Mouse (Mus musculus) T-helper 2 cell (primary cell): Measurements from ENCODE around the gene Gm4881.
"Not testable (repeated sequence)": the region's sequence is repeated elsewhere in the genome, so short reads cannot be mapped to it uniquely, and the experiment has no call there.

Source experiments
- in situ Hi-C: fragments of 300-600 bp; cut with MboI, MseI; formaldehyde crosslinking; loops from one replicate; pipeline ENCODE4 v1.15.1; 2025; ENCODE audit warnings: high pct_unique_total_duplicates

Gene Gm4881

DNA sequence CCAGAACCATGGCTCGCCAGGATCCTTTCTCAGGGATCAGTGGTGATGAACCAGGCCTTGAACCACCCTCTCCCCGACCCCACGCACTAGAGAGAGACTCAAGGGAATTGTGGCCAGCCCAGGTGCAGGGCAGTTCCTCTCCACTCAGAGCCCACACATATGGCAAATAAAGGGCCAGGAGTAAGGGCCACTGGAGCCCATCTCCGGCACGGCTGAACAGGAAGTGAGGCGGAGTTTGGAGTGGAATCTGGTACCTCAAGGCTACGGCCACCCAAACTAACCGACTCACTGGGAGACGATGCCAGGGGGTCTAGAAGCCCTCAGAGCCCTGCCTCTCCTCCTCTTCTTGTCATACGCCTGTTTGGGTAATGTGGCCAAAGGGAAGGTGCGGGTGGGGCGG is 47.1 kb downstream of the Gm4881 start, which contains the start of gene Cd79a:
Gene Cd79a (plus strand): TSS at position 158 of the 400 bp plus-strand sequence.
- in situ Hi-C loops = no loop called here

DNA sequence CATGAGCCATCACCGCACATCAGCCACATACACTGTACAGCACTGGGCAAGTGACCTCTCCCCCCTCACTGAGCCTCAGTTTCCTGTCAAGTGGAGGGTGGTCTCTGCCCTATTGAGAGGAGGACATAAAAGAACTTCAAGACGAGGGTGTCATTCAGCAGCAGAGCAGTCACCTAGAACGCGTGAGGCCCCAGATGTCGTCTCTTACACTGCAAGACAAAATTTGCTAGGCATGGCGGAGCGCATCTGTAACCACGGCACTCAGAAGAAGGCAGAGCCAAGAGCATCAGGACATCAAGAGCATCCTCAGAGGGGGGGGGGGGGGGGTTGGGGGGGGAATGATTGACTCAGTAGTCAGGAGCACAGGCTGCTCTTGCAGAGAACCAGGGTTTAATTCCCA is 48.0 kb downstream of the Gm4881 start:
- in situ Hi-C loops = no loop called here

DNA sequence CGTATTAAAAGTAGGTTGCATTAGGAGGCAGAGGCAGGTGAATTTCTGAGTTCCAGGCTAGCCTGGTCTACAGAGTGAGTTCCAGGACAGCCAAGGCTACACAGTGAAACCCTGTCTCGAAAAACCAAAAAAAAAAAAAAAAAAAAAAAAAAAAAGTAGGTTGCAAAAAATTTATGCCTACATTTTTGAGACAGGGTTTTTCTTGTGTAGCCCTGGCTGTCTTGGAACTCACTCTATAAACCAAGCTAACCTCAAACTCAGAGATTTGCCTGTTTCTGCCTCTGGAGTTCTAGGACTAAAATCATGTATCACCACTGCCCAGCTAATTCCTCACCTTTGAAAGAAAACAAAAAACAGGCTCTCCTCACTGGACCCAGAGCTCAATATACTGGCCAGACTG is 48.5 kb downstream of the Gm4881 start:
- in situ Hi-C loops = not testable (repeated sequence)

DNA sequence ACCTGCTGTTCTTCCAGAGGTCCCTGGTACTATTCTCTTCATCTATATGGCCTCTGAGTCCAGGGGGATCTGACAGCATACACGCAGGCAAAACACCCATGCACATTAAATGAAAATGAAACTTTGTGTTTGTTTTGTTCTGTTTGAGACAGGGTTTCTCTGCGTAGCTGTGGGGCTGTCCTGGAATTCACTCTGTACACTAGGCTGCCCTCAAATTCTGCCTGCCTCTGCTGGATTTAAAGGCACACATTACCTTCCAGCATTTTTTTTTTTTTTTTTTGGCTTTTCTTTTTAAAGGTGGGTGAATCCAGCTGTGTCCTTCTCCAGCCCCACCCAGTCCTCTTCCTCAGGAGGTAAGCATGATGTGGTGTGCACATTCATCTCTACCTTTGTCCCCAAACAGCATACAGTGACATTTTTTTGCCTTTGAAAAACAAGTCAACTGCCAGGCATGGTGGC is 52.1 kb downstream of the Gm4881 start:
- in situ Hi-C loops = no loop called here

- in situ Hi-C loops = no loop called here
Observed at GRCm38 (mm10) chr7:24891241-24892124, 52.8 kb downstream of the Gm4881 start.

DNA sequence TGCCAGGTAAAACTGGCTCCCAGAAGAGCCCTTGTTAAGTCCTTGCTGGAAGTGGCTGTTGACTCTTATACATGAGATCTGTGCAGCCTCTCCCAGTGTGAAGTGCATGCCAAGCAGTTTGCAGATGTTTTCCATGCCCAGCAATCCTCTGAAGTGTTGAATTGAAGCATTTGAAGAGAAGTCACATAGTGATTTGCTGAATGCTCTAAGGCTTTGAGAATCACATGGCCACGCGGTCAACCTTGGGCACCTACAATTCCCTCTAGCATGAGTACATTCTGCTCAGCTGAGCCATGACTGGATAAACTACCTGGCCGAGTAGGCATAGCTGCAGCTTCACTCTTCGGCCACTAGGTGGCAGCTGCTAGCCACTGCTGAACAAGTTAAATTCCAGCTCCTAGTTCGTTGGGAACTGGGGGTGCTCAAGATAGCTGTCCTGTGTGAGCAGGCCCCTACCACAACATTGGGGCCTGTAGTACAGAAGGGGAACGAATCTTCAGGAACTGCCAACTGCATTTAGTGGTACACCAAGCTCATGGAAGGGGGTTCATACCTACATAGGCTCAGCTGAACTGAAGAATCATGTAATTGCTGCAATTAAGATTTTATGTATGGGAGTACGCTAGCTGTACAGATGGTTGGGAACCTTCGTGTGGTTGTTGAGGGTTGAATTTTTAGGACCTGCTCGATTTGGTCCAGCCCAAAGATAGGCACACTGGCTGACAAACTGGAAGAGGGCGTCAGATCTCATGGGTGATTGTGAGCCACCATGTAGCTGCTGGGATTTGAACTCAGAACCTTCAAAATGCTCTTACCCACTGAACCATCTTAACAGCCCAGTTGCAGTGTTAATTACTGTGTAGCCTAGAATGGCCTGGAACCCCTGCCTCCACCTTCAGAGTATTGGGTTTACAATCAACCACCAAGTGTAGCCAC is 53.7 kb downstream of the Gm4881 start:
- in situ Hi-C loops = no loop called here

GRCm38 (mm10) chr7:24889431-24890220 is 54.7 kb downstream of the Gm4881 start:
- in situ Hi-C loops = no loop called here

GRCm38 (mm10) chr7:24887096-24887495 is 57.2 kb downstream of the Gm4881 start:
- in situ Hi-C loops = no loop called here

GRCm38 (mm10) chr7:24886308-24886633 is 58.0 kb downstream of the Gm4881 start:
- in situ Hi-C loops = no loop called here

DNA sequence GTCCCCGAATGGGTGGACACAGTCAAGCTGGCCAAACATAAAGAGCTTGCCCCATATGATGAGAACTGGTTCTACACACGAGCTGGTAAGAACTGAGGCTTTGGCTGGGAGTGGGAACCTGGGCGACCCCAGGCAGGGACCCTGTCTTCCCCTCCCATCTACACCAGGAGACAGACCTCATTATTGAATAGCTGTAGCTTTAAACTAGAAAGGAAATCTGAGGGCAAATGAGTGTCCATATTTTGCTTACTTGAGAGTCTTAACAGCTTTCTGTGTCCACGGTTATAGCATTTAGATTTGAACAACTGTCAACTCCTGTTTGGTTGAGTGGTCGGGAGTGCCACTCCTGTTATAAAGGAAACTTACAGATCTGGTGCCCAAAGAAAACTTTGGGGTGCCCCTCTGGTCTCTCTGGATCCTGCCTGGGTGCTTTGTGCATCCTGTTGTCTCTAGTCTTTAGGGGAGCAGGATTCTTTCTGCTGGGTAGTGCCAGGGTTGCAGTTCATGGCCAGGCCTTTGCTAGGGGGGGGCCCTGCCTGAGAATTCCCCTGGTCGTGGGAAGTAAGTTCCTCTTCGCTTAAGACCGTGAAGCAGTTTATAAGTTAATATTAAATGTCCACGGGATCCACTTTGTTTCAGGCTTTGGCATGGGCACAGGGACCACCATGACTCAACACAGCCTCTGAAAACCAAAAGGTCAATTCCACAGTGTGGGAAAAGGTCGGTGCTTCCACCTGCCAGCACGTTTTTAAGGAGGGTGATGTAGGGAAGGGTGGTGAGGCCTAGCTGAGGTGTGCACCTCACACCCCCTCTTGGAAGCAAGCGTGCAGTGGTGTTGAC is 58.6 kb downstream of the Gm4881 start:
- in situ Hi-C loops = no loop called here

GRCm38 (mm10) chr7:24884693-24885291 is 59.5 kb downstream of the Gm4881 start:
- in situ Hi-C loops = loop anchor here (5.0 kb wide), 1 partner anchor 88 kb away; the partner anchor contains the start of gene Rabac1

GRCm38 (mm10) chr7:24883896-24884692 is 60.2 kb downstream of the Gm4881 start, which contains the start of gene Rps19:
Rps19 (plus strand) TSS chr7:24884371.
- in situ Hi-C loops = loop anchor here (5.0 kb wide), 1 partner anchor 88 kb away; the partner anchor contains the start of gene Rabac1

DNA sequence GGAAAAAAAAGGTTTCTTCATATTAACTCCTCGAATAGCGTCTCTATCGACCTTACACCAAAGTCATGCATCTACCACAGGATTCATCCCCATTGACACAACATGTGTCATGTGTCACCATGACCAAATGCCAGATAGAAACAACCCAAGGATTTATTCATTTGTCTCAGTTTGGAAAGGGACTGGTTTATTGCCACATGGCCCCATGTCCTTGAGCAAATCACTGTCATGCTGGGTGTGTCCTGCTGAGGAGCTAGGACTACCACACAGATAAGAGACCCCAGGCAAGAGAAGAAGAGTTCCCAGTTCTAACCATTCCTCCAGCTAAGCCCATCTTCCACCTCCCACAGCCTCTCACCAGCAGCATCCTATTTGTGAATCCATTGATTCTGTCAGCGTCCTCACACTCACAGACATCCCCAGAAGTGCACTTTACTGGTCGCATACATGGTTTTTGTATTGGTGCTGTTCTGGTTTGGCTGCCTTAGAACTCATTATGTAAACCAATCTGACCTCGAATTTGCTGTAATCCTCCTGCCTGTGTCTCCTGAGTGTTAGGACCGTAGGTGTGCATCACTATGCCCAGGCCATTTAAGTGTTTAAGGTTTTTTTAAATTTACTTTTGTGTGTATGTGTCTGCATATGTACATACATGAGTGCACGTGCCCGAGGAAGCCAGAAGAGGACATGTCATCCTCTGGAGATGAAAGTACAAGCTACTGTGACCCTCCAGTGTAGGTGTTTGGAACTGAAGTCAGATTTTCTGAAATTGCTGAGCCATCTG is 61.7 kb downstream of the Gm4881 start:
- in situ Hi-C loops = loop anchor here (5.0 kb wide), 1 partner anchor 90 kb away; the partner anchor contains the start of gene Rabac1

- in situ Hi-C loops = loop anchor here (5.0 kb wide), 1 partner anchor 93 kb away; the partner anchor contains the start of gene Rabac1
Observed at GRCm38 (mm10) chr7:24879620-24880019, 64.7 kb downstream of the Gm4881 start.

DNA sequence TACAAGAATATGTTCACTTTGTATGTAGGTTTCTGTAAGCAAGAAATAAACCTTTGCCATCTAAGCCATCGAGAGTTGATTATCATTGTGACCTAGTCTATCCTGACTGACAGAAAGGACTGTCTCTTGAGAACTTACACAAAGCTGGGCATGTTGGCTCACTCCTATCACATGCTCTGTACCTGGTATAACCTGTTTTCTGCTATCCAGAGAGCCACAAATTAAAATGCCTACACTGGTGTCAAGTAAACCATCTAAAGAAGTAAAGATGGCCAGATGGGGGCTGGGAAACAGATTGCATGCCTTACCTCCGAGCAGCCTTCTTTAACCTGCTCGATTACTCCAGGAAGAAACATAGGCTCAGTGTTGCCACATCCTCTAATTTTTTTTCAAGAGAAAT is 66.7 kb downstream of the Gm4881 start:
- in situ Hi-C loops = no loop called here
